Mouse (Mus musculus): ENCODE data around the gene Trpv4. TPM values are rescaled to one million over a fixed set of nuclear protein-coding genes. Genes with fewer than 3 reads are reported as not detected.

The Trpv4 gene
- polyA plus RNA-seq, 1 experiment = 30.3 TPM

DNA sequence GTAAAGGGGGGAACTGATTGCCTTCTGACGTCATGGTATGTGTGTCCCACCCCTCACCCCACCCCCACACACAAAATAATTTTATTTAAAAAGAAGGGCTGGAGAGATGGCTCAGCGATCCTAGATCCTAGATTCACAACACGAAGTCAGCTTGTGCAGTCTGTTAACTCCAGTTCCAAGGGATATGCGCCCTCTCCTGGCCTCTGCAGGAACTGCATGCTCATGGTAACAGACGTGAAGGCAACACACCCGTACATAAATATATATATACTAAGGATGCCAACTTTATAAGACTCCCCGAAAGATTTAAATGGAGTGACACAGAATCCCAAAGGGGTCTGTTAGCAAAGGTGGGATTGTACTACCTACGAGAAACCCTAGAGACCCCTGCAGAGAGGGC lies 39.4 kb downstream of the Trpv4 start:
- no peak for DNase-seq (ENCODE audit: low read depth)

GRCm38 (mm10) chr5:114617809-114618208 lies 40.4 kb downstream of the Trpv4 start:
- no peak for DNase-seq (ENCODE audit: low read depth)

DNA sequence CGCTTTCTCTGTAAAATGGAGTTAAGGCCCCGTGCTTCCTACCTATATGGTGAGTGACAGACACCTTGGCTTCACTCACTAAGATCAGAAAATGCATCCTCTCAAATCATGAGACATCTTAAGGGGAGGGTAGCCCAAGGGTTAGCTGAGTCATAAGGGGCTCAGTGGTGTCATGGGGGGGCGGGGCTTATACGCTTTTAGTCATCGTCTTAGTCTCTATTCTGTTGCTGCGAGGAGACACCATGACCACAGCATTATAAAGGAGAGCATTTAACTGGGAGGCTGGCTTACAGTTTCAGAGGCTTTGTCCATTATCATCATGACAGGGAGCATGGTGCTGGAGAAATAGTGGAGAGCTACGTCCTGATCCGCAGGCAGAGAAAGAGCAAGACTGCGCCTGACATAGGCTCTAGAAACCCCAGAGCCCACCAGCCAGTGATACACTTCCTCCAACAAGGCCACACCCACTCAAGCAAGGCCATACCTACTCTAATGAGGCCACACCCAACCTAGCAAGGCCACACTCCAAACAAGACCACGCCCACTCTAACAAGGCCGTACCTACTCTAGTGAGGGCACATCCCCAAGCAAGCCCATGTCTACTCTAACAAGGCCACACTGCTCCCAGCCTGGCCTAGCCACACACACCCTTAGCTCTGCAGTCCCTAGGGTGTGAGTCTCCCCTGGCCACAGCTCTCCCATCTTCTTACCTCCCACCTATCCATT lies 41.7 kb downstream of the Trpv4 start:
- DNase-seq (ENCODE audit: low read depth) = no peak

GRCm38 (mm10) chr5:114614863-114615262 lies 43.4 kb downstream of the Trpv4 start:
- no peak for DNase-seq (ENCODE audit: low read depth)

- no peak for DNase-seq (ENCODE audit: low read depth)
These were observed 46.1 kb downstream of the Trpv4 start for GRCm38 (mm10) chr5:114611968-114612608.

GRCm38 (mm10) chr5:114611256-114611655 lies 47.0 kb downstream of the Trpv4 start:
- DNase-seq (ENCODE audit: low read depth) = no peak

- DNase-seq (ENCODE audit: low read depth) = no peak
These were observed 49.7 kb downstream of the Trpv4 start for GRCm38 (mm10) chr5:114608516-114608915.

GRCm38 (mm10) chr5:114607651-114608050 lies 50.6 kb downstream of the Trpv4 start:
- no peak for DNase-seq (ENCODE audit: low read depth)

- DNase-seq (ENCODE audit: low read depth) = no peak
These were observed 52.2 kb downstream of the Trpv4 start for GRCm38 (mm10) chr5:114605981-114606380.

GRCm38 (mm10) chr5:114604781-114605290 lies 53.4 kb downstream of the Trpv4 start:
- DNase-seq (ENCODE audit: low read depth) = no peak

DNA sequence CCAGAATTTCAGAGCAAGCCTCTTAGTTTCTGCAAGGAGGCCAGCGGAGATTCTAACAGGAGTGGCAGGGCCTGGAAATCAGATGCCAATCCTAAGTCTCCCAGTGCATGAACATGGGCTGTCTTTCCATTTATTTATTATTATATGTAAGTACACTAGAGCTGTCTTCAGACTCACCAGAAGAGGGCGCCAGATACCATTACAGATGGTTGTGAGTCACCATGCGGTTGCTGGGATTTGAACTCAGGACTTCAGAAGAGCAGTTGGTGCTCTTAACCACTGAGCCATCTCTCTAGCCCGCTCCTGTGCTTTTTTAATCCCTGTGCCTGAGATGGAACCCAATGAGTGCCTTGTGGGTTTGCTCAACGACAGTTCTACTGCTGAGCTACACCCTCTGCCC lies 54.2 kb downstream of the Trpv4 start:
- no peak for DNase-seq (ENCODE audit: low read depth)

DNA sequence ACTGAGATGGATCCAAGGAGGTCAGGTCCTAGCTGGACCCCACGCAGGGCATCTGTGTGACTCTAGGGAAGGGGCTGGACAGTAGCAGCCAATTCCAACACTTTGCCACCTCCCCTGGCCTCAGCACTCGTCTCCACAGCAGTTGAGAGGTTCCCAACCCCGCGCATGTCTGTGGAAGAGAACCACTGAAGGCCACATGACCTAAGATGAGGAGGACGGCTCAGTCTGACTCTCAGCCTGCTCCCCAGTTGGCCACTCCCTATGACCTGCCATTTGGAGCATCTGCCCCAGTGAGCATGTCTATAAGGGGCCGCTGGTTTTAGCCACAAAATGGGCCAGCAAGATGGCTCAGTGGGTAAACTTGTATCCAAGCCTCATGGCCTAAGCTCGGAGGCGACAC lies 56.2 kb downstream of the Trpv4 start:
- DNase-seq (ENCODE audit: low read depth) = no peak

DNA sequence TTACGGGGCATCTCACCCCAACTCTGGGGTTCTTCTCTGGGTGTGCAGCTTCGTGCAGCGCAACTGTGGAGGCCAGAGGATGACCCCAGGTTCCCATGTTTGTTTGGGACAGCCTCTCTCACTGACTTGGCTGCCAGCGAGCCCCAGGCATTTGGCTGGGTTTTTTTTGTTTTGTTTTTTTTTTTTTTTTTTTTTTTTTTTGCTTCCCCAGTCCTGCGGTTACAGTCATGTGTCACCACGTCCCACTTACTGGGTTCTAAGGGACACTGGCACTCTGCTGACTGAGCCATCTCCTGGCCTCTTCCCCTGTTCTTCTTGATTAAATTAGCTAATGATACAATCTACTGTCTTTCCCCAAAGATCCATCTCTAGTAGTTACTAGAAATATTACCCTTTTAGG lies 60.6 kb downstream of the Trpv4 start:
- DNase-seq (ENCODE audit: low read depth) = no peak

GRCm38 (mm10) chr5:114597222-114597621 lies 61.0 kb downstream of the Trpv4 start:
- DNase-seq (ENCODE audit: low read depth) = no peak

DNA sequence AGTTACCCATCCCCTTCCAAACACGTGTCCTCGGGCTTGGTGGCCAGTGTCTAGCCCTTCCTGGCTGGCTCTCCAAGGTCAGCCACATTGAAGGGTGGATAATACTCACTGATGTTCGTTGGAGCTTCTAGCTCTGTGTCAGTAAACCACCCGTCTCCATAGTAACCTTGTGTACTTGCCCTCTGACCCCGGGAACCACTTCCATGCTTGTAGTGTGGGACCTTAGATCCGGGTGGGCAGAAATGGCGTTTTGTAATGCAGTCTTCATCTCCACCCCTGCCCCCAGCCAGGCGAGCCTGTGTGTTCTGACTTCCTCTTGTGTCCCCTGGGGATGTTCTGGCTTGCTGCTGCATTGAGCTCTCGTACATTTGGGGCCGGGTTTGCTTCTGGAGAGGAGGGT lies 61.6 kb downstream of the Trpv4 start:
- DNase-seq (ENCODE audit: low read depth) = no peak

DNA sequence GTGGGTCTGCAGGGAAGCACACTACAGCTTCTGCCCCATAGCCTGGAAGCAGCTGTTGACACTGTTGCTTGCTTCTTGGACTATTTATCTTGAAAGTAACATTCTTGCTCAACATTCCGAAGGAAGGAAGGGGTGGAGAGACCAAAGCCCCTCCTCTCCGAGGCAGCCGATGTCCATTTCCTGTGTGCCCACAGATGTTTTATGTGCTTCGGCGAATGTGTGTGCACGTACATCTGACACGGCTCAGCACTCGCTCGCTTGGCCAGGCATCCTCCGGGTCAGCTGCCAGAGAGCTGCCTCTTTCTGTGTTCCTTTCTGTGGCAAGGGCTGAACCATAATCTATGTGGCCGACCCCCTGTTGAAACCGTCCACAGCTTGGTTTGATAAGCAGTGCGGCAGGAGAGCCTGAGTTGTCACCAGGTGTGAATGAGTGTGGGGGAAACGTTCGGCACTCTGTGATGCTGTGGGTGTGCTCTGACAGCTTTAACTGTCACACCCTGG lies 63.4 kb downstream of the Trpv4 start:
- DNase-seq (ENCODE audit: low read depth) = no peak

GRCm38 (mm10) chr5:114593949-114594348 lies 64.3 kb downstream of the Trpv4 start:
- DNase-seq (ENCODE audit: low read depth) = no peak

DNA sequence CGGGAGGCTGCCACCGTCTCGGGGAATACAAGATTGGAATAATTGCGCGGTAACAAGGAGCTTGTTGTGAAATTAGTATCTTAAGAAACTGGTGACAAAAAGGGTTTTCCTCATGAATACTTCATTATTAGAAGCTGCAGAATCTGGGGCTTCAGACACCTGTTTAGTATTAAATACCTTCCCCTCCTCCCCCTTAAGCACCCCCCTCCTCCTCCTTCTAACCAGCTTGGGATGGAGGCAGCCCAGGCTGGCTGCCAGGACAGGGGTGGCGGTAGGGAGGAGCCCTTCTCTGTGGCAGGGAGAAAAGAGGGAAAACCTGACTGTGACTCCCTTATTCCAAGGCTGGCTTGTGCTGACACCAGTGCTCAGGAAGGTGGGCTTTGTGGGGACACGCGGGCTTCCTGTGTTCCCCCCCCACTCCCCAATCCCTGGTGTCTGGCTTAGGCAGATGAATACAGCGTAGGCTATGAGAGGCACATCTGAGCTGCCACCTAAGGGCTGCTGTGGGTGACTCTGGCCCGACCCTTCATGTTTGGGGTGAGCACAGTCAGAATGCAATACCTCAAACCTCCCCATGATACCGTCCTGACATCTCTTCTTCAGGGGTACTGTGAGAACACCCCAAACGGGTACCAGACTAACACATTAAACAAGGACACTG lies 64.9 kb downstream of the Trpv4 start:
- no peak for DNase-seq (ENCODE audit: low read depth)

DNA sequence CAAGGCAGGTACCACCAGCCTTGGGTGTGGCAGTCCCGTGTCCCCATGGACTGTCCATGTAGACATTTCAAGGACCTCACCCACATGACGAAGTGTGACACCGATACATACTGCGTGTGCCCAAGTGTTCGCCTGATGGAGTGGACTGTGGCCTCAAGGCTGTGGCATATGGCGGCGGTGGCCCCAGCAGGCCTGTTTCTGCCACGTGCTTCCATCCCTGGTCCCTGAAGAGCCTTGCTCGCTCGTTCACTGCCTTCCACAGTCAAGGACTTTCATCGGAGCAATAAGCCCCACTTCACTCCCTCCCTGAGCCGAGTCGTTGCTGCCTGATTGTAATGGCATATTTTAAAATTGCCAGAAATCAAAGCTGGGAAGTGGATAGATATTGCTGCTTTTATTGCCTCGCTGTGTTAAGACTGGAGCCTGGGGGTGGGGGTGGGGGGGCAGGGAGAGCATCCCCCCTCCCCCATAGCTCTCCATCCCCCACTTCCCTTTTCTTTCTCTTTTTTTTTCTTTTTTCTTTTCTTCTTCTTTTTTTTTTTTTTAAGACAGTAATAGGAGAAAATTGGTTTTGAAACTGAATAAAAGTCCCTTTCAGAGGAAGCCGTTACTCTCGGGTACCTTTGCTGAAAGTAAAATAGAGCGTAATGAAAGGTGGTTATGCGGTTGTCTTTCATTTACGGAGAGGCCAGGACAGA lies 65.6 kb downstream of the Trpv4 start:
- no peak for DNase-seq (ENCODE audit: low read depth)

- no peak for DNase-seq (ENCODE audit: low read depth)
These were observed 67.1 kb downstream of the Trpv4 start for GRCm38 (mm10) chr5:114591151-114591561.

GRCm38 (mm10) chr5:114590043-114590913 lies 67.9 kb downstream of the Trpv4 start:
- no peak for DNase-seq (ENCODE audit: low read depth)

Measured in gonadal fat pad, adult 2 months (tissue).